Mouse (Mus musculus): ENCODE results near the gene Ppp2r5a.

Gene Ppp2r5a

GRCm38 (mm10) chr1:191380843-191381242 is 22.2 kb downstream of the Ppp2r5a start:
- no peak for DNase-seq (ENCODE audit: low read depth, low spot score)

- no peak for DNase-seq (ENCODE audit: low read depth, low spot score)
These were observed 25.0 kb downstream of the Ppp2r5a start for GRCm38 (mm10) chr1:191378080-191378479.

GRCm38 (mm10) chr1:191375644-191375998 is 27.5 kb downstream of the Ppp2r5a start:
- no peak for DNase-seq (ENCODE audit: low read depth, low spot score)

GRCm38 (mm10) chr1:191374993-191375643 is 28.0 kb downstream of the Ppp2r5a start:
- peak; percentile 12 for DNase-seq (ENCODE audit: low read depth, low spot score)

- no peak for DNase-seq (ENCODE audit: low read depth, low spot score)
These were observed 33.9 kb downstream of the Ppp2r5a start for GRCm38 (mm10) chr1:191369140-191369539.

GRCm38 (mm10) chr1:191368193-191368592 is 34.9 kb downstream of the Ppp2r5a start:
- DNase-seq (ENCODE audit: low read depth, low spot score): no peak

DNA sequence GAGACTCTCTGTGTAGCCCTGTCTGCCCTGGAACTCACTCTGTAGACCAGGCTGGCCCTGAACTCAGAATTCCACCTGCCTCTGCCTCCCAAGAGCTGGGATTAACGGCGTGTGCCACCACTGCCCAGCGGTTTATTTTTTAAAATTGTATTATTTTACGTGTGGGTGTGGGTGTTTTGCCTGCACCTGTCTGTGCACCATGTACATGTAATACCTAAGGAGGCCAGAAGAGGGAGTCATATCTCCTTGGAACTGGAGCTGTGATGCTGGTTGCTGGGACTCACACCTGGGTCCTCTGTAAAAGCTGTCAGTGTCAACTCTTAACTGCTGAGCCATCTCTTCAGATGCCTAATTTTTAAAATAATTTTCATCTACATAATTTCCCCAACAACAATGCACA is 38.6 kb downstream of the Ppp2r5a start:
- DNase-seq (ENCODE audit: low read depth, low spot score): peak; percentile 74

GRCm38 (mm10) chr1:191362412-191362811 is 40.7 kb downstream of the Ppp2r5a start:
- DNase-seq (ENCODE audit: low read depth, low spot score): no peak

- no peak for DNase-seq (ENCODE audit: low read depth, low spot score)
These were observed 43.6 kb downstream of the Ppp2r5a start for GRCm38 (mm10) chr1:191359478-191359877.

GRCm38 (mm10) chr1:191356936-191357335 is 46.1 kb downstream of the Ppp2r5a start:
- no peak for DNase-seq (ENCODE audit: low read depth, low spot score)

- DNase-seq (ENCODE audit: low read depth, low spot score): no peak
These were observed 49.2 kb downstream of the Ppp2r5a start for GRCm38 (mm10) chr1:191353836-191354235.

GRCm38 (mm10) chr1:191352786-191353488 is 50.1 kb downstream of the Ppp2r5a start:
- DNase-seq (ENCODE audit: low read depth, low spot score): peak; percentile 57

DNA sequence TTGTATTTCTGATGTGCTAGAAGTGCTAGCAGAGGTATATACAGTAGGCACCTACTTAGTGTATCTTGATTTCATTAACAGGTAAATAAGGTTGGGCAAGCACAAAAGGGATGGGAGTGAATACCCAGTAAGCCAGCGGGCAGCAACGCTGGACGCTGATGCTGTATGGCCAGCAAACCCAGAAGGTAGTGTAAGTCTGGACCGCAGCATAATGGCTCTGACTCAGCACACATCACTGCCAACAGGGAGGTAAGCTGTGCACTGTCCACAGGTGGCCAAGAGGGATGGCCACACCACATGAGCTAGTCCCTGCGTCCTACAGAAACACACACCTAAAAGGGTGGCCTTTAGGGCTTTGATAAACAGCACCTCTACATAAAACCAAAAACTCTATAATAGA is 52.7 kb downstream of the Ppp2r5a start:
- DNase-seq (ENCODE audit: low read depth, low spot score): no peak

DNA sequence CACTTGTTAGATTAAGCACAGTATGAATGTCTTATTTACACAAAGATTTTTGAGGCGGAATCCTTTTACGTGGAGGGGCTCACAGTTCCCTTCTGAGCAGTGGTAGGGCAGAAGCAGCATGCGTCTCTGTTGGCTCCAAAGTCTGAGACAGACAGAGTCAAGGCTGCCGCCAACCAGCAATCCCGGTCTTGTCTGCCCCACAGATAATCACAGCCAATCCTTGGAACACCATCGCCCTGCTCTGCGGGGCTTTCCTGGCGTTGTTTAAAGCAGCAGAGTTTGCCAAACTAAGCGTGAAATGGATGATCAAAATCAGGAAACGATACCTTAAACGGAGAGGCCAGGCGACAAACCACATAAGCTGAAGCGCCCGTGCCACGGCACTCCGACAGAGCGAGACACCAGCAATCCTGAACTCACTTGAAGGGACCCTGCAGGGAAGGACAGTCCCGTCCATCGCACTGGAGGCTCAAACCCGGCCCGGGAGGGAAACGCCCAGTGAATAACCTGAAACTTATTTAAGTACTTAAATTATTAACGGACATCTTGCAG is 53.5 kb downstream of the Ppp2r5a start:
- DNase-seq (ENCODE audit: low read depth, low spot score): no peak

GRCm38 (mm10) chr1:191348996-191349395 is 54.1 kb downstream of the Ppp2r5a start:
- DNase-seq (ENCODE audit: low read depth, low spot score): no peak

DNA sequence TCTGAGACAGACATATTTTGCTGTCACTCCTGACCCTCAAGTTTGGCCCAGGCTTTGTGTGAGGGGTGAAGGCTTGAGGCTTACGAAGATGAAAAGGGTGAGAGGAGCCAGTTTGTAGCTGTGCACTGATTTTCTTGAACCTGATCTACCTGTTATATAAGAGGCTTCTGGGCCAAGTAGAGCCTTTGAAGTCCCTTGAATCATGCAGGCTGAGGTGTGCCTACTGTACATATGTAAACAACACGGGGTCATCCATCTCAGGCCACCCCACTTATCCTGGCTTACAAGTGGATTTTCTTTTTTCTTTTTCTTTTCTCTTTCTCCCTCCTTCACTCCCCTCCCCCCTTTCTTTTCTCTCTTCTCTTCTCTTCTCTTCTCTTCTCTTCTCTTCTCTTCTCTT is 54.5 kb downstream of the Ppp2r5a start:
- DNase-seq (ENCODE audit: low read depth, low spot score): no peak

GRCm38 (mm10) chr1:191347602-191348001 is 55.5 kb downstream of the Ppp2r5a start:
- DNase-seq (ENCODE audit: low read depth, low spot score): no peak

DNA sequence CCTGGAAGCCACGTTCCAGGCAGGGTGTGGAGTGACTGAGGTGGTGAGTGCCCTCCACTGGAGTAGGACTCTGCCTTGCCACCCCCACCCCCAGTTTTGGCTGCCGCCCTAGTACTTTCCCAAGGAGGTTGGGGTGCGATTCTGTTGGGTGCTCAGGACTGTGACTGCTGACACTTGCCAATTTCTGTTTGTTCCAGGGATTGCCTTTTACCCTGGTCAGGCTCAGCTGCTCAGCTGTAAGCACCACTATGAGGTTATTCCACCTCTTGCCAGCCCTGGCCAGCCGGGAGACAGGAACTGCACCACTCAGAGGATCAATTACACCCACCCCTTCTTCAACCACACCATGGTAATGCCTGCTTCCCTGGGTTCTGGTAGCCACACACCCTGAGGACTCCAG is 62.5 kb downstream of the Ppp2r5a start:
- DNase-seq (ENCODE audit: low read depth, low spot score): no peak

- DNase-seq (ENCODE audit: low read depth, low spot score): no peak
These were observed 63.2 kb downstream of the Ppp2r5a start for GRCm38 (mm10) chr1:191339876-191340275.

DNA sequence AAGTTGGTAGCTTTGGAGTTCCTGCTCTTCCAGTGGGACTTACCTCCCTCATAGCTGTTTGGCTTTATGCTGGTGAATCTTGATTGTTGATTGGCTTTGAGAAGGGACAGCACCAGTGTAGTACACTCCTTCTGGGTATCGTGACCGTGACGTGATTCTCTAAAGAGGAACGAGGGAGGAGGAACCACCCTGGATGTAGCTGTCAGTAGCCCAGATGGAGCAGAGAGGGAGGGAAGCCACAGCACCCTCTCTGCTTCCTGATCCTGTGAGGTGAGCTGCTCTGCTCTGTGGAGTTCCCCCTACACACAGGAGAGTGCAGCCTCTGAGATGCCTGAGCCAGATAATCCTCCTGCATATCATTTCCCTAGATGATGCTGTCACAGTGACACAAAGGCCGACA is 68.6 kb downstream of the Ppp2r5a start:
- DNase-seq (ENCODE audit: low read depth, low spot score): no peak

DNA sequence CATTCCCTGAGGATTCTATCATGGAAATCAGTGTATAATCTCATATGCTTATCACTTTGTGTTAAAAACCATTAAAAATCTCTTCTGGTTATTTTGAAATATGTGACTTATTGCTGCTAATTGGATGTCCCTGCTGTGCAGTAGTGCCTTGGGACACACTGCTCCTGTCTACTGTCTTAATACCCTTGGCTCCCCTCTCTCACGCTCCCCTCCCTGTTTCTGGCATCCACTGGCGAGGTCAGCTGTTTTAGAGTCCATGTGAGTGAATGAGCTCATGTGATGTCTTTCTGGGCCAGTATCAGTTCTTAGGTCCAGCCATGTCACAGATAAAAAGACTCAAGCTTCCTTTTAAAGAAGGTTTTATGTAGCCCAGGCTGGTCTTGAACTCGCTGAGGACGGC is 72.7 kb downstream of the Ppp2r5a start:
- DNase-seq (ENCODE audit: low read depth, low spot score): no peak

- DNase-seq (ENCODE audit: low read depth, low spot score): no peak
These were observed 75.0 kb downstream of the Ppp2r5a start for GRCm38 (mm10) chr1:191328019-191328441.

DNA sequence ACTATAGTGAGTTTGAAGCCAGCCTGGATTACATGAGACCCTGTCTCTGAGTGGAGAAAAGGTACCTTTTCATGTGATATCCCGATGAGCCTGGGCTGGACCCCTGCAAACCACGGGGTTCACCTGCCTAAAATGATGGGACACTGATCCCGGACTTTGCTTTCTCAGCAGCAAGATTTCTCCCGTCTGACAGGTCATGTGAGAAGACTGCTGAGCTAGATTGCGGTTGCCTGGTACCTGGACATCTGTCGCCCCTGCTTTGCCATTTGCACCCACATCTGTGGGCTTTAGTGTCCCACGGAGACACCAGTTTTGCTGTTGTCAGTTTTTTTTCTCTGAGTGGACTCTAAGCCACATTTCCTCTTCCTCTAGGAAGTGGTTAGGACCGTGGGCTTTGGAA is 75.8 kb downstream of the Ppp2r5a start:
- no peak for DNase-seq (ENCODE audit: low read depth, low spot score)
